Mouse (Mus musculus) heart, postnatal 0 days (tissue): ENCODE measurements at regions not wholly inside any gene's neighbourhood (a gene's known extent, or its start where the extent isn't known, plus 50 kb on each side); places are given as distances from the start of the nearest gene placed in this dataset.

Experiments used
- CTCF ChIP-seq: IDR thresholded peaks from 2 replicates; pipeline ENCODE4 v1.5.1; 2016; ENCODE audit warnings: antibody characterized with exemption, control low read depth, low read depth
- EP300 ChIP-seq: IDR thresholded peaks from 2 replicates; pipeline ENCODE4 v1.6.1; 2016; ENCODE audit warnings: antibody characterized with exemption, low read depth

- TF ChIP-seq CTCF = no peak
- no peak for TF ChIP-seq EP300
Measured at GRCm38 (mm10) chr2:117770115-117770485, 341.6 kb upstream of the Thbs1 start.
